Mouse (Mus musculus): ENCODE measurements around the gene Arhgef19. TPM values are rescaled to one million over a fixed set of nuclear protein-coding genes. Genes with fewer than 3 reads are reported as not detected.

The Arhgef19 gene
- polyA plus RNA-seq, 1 experiment from 2014 or later = 2.1 TPM

GRCm38 (mm10) chr4:141265979-141266637 lies 26.8 kb downstream of the Arhgef19 start:
- H3K9ac ChIP-seq (ENCODE audit: low read depth, low read length) = no peak overlapping the region
- no peak for DNase-seq (ENCODE audit: low spot score)
- no peaks in the 10 kb centered on the region for H3K9me3 ChIP-seq (ENCODE audit: control insufficient read depth, low read length)
- no peaks in the 10 kb centered on the region for H3K27me3 ChIP-seq (ENCODE audit: control insufficient read depth, insufficient read depth, low read length)
- no peaks in the 10 kb centered on the region for H3K4me1 ChIP-seq (replicated peaks; ENCODE audit: control insufficient read depth, insufficient read depth, low read length)
- no peaks in the 10 kb centered on the region for H3K36me3 ChIP-seq (ENCODE audit: control insufficient read depth, insufficient read depth, low read length)
- H3K27ac ChIP-seq (ENCODE audit: low read depth, low read length) = no peak overlapping the region
- 92% methylated on average over 3 of the region's 3 CpGs for WGBS
- H3K4me3 ChIP-seq (ENCODE audit: low read depth, low read length) = no peak overlapping the region
- H3K4me2 ChIP-seq (replicated peaks; ENCODE audit: low read depth, low read length) = no peak overlapping the region
- ATAC-seq (ENCODE audit: low FRiP score) = no peak

DNA sequence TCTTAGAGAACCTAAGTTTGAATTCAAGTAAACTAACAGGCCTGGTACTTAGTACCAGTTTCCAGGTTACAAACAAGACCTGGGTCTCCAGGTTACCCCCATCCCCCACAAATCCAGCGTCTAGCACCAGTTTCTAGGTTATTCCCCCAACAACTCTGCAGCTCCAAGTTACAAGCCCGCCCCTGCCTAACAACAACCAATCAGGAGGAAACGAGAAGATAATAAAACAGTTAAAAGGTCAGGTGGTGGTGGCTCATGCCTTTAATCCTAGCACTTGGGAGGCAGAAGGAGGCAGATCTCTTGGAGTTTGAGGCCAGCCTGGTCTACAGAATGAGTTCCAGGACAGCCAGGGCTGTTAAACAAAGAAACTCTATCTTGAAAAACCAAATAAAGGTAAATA lies 28.0 kb downstream of the Arhgef19 start:
- ATAC-seq (ENCODE audit: low FRiP score) = no peak

DNA sequence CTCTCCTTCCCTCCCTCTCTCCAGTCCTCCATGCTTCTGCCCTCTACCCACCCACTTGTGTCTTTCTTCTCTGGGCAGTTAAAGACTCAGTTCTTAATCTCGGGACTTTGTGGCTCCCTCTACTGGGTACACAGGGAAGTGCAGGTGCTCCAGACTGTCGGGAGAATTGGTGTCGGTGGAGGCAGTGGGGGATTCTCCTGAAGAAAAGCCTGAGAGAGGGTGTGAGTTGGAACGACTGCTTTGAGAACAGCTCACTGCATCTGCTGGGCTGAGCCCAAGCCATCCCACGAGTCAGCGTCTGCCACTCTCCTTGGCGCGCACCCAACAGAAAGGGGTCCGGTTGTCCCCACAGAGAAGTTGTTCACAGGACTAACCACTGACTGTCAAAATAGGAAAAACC lies 28.5 kb downstream of the Arhgef19 start:
- H3K9me3 ChIP-seq (ENCODE audit: control insufficient read depth, low read length) = no peaks in the 10 kb centered on the region

More for the DNA sequence above, 28.0 kb downstream of the Arhgef19 start:
- DNase-seq (ENCODE audit: low spot score) = no peak
- Histone ChIP-seq H3K4me3 (ENCODE audit: low read depth, low read length) (no peak overlapping the region), H3K27ac (ENCODE audit: low read depth, low read length) (no peak overlapping the region), H3K27me3 (ENCODE audit: control insufficient read depth, insufficient read depth, low read length) (peaks cover 3% of the 10 kb centered on the region), H3K4me2 (replicated peaks; ENCODE audit: low read depth, low read length) (no peak overlapping the region), H3K9ac (ENCODE audit: low read depth, low read length) (no peak overlapping the region), H3K36me3 (ENCODE audit: control insufficient read depth, insufficient read depth, low read length) (no peaks in the 10 kb centered on the region), H3K9me3 (ENCODE audit: control insufficient read depth, low read length) (no peaks in the 10 kb centered on the region), H3K4me1 (replicated peaks; ENCODE audit: control insufficient read depth, insufficient read depth, low read length) (no peaks in the 10 kb centered on the region)
- WGBS = 86% methylated on average over 3 of the region's 3 CpGs

DNA sequence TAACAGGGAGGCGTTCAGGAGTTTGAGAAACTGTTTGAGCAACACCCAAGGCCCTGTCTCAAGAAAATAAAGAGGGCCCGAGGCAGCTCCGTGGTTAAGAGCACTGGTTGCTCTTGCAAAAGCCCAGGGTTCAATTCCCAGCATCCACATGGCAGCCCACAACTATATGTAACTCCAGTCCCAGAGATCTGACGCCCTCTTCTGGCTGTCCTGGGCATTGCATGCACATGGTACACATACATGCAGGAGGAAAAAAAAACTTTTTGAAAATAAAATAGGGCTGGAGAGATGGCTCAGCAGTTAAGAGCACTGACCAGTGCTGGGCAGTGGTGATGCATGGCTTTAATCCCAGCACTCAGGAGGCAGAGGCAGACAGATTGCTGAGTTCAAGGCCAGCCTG lies 29.1 kb downstream of the Arhgef19 start:
- Histone ChIP-seq H3K36me3 (ENCODE audit: control insufficient read depth, insufficient read depth, low read length) (no peaks in the 10 kb centered on the region), H3K27me3 (ENCODE audit: control insufficient read depth, insufficient read depth, low read length) (peaks cover 3% of the 10 kb centered on the region), H3K4me2 (replicated peaks; ENCODE audit: low read depth, low read length) (no peak overlapping the region), H3K4me3 (ENCODE audit: low read depth, low read length) (no peak overlapping the region), H3K27ac (ENCODE audit: low read depth, low read length) (no peak overlapping the region), H3K9me3 (ENCODE audit: control insufficient read depth, low read length) (no peaks in the 10 kb centered on the region), H3K4me1 (replicated peaks; ENCODE audit: control insufficient read depth, insufficient read depth, low read length) (0 out of 2 replicates have a peak, but pooled peaks cover 2% of the 10 kb centered on the region), H3K9ac (ENCODE audit: low read depth, low read length) (no peak overlapping the region)
- no peak for ATAC-seq (ENCODE audit: low FRiP score)
- DNase-seq (ENCODE audit: low spot score) = no peak
- WGBS = 86% methylated on average over 4 of the region's 4 CpGs

More for the DNA sequence above, 28.5 kb downstream of the Arhgef19 start:
- H3K4me2 ChIP-seq (replicated peaks; ENCODE audit: low read depth, low read length) = no peak overlapping the region
- no peak overlapping the region for H3K9ac ChIP-seq (ENCODE audit: low read depth, low read length)
- peak; percentile 78 for DNase-seq (ENCODE audit: low spot score)
- H3K36me3 ChIP-seq (ENCODE audit: control insufficient read depth, insufficient read depth, low read length) = no peaks in the 10 kb centered on the region
- peaks cover 3% of the 10 kb centered on the region for H3K27me3 ChIP-seq (ENCODE audit: control insufficient read depth, insufficient read depth, low read length)
- H3K27ac ChIP-seq (ENCODE audit: low read depth, low read length) = no peak overlapping the region
- WGBS = 49% methylated on average over 9 of the region's 9 CpGs
- ATAC-seq (ENCODE audit: low FRiP score) = no peak
- H3K4me3 ChIP-seq (ENCODE audit: low read depth, low read length) = no peak overlapping the region
- no peaks in the 10 kb centered on the region for H3K4me1 ChIP-seq (replicated peaks; ENCODE audit: control insufficient read depth, insufficient read depth, low read length)

- no peak overlapping the region for H3K27ac ChIP-seq (ENCODE audit: low read depth, low read length)
- H3K4me1 ChIP-seq (replicated peaks; ENCODE audit: control insufficient read depth, insufficient read depth, low read length) = 0 out of 2 replicates have a peak, but pooled peaks cover 2% of the 10 kb centered on the region
- 87% methylated on average over 6 of the region's 6 CpGs for WGBS
- no peak overlapping the region for H3K9ac ChIP-seq (ENCODE audit: low read depth, low read length)
- no peaks in the 10 kb centered on the region for H3K36me3 ChIP-seq (ENCODE audit: control insufficient read depth, insufficient read depth, low read length)
- H3K27me3 ChIP-seq (ENCODE audit: control insufficient read depth, insufficient read depth, low read length) = peaks cover 6% of the 10 kb centered on the region
- no peaks in the 10 kb centered on the region for H3K9me3 ChIP-seq (ENCODE audit: control insufficient read depth, low read length)
- no peak overlapping the region for H3K4me3 ChIP-seq (ENCODE audit: low read depth, low read length)
- no peak for ATAC-seq (ENCODE audit: low FRiP score)
- H3K4me2 ChIP-seq (replicated peaks; ENCODE audit: low read depth, low read length) = no peak overlapping the region
- DNase-seq (ENCODE audit: low spot score) = no peak
Observed at GRCm38 (mm10) chr4:141269080-141269479, 29.8 kb downstream of the Arhgef19 start.

GRCm38 (mm10) chr4:141270201-141270940 lies 31.1 kb downstream of the Arhgef19 start:
- no peak for ATAC-seq (ENCODE audit: low FRiP score)
- Histone ChIP-seq H3K4me3 (ENCODE audit: low read depth, low read length) (no peak overlapping the region), H3K36me3 (ENCODE audit: control insufficient read depth, insufficient read depth, low read length) (no peaks in the 10 kb centered on the region), H3K9ac (ENCODE audit: low read depth, low read length) (no peak overlapping the region), H3K4me2 (replicated peaks; ENCODE audit: low read depth, low read length) (no peak overlapping the region), H3K27me3 (ENCODE audit: control insufficient read depth, insufficient read depth, low read length) (peaks cover 7% of the 10 kb centered on the region), H3K27ac (ENCODE audit: low read depth, low read length) (no peak overlapping the region), H3K4me1 (replicated peaks; ENCODE audit: control insufficient read depth, insufficient read depth, low read length) (peaks cover 9% of the 10 kb centered on the region; the same call in 1 of the 2 replicates), H3K9me3 (ENCODE audit: control insufficient read depth, low read length) (no peaks in the 10 kb centered on the region)
- 55% methylated on average over 15 of the region's 15 CpGs for WGBS
- no peak for DNase-seq (ENCODE audit: low spot score)

GRCm38 (mm10) chr4:141271228-141271627 lies 31.9 kb downstream of the Arhgef19 start:
- no peak for ATAC-seq (ENCODE audit: low FRiP score)
- Histone ChIP-seq H3K36me3 (ENCODE audit: control insufficient read depth, insufficient read depth, low read length) (no peaks in the 10 kb centered on the region), H3K4me3 (ENCODE audit: low read depth, low read length) (no peak overlapping the region)

GRCm38 (mm10) chr4:141271721-141272120 lies 32.4 kb downstream of the Arhgef19 start:
- Histone ChIP-seq H3K9me3 (ENCODE audit: control insufficient read depth, low read length) (no peaks in the 10 kb centered on the region), H3K4me3 (ENCODE audit: low read depth, low read length) (no peak overlapping the region), H3K4me1 (replicated peaks; ENCODE audit: control insufficient read depth, insufficient read depth, low read length) (peaks cover 9% of the 10 kb centered on the region; the same call in 1 of the 2 replicates), H3K27ac (ENCODE audit: low read depth, low read length) (no peak overlapping the region), H3K36me3 (ENCODE audit: control insufficient read depth, insufficient read depth, low read length) (no peaks in the 10 kb centered on the region), H3K4me2 (replicated peaks; ENCODE audit: low read depth, low read length) (no peak overlapping the region), H3K9ac (ENCODE audit: low read depth, low read length) (no peak overlapping the region), H3K27me3 (ENCODE audit: control insufficient read depth, insufficient read depth, low read length) (peaks cover 10% of the 10 kb centered on the region)
- DNase-seq (ENCODE audit: low spot score) (no peak), ATAC-seq (ENCODE audit: low FRiP score) (no peak)
- WGBS = 89% methylated on average over 6 of the region's 6 CpGs

More at GRCm38 (mm10) chr4:141271228-141271627, 31.9 kb downstream of the Arhgef19 start:
- no peak for DNase-seq (ENCODE audit: low spot score)
- Histone ChIP-seq H3K9me3 (ENCODE audit: control insufficient read depth, low read length) (no peaks in the 10 kb centered on the region), H3K9ac (ENCODE audit: low read depth, low read length) (no peak overlapping the region), H3K27me3 (ENCODE audit: control insufficient read depth, insufficient read depth, low read length) (peaks cover 10% of the 10 kb centered on the region), H3K27ac (ENCODE audit: low read depth, low read length) (no peak overlapping the region), H3K4me1 (replicated peaks; ENCODE audit: control insufficient read depth, insufficient read depth, low read length) (peaks cover 9% of the 10 kb centered on the region; the same call in 1 of the 2 replicates), H3K4me2 (replicated peaks; ENCODE audit: low read depth, low read length) (no peak overlapping the region)
- WGBS = 85% methylated on average over 7 of the region's 7 CpGs
